ENCODE assay signal across 8 mouse cellular contexts in the genomic region with DNA sequence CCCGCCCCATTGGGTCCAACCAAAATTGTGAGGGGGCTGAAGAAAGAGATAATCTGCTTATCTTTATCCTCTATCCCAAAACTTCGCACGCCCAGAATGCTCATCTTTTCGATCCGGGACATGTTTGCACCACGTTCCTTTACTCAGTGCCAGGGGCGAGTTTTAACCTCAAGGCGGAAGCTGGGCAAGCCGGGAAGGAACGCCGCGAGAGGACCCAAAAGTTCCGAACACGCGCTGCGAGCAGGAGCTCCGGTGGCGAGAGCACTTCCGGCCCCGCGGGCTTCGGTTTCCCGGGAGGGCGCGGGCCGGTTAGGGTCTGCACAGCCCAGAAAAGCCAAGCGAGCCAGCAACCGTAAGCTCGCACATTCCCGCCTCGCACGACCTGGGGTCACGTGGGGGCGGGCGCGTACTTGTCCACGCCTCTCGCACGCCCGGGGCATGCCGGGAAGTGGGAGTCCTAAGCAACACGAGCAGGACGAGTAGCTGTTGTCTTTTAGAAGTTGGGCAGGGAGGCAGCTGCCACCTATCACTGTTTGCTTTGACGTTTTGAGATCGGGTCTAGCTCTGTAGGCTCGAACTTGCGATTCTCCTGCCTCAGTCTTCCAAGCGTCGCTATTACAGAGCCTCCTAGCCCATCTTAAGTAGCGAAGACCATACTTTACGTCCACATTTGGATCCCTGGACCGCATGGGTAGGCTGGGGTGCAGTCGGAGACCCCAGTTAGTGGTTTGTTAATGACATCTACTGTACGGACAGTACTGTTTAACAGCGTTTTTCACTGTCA. TPM values are rescaled to one million over a fixed set of nuclear protein-coding genes. Genes with fewer than 3 reads are reported as not detected.
DNase-seq lines count a peak whose midpoint lies in the region; ATAC-seq and TF ChIP-seq lines count a peak whose summit lies in the region.

A gene (minus strand): TSS at position 386 of the 784 bp plus-strand sequence.

- ATAC-seq in embryonic facial prominence, embryonic 13.5 days (ENCODE audit: insufficient number of reproducible peaks, insufficient read depth, low FRiP score, low TSS enrichment, low read depth): peak; percentile 91
- ATAC-seq in limb, embryonic 12.5 days (ENCODE audit: insufficient number of reproducible peaks, insufficient read depth, low FRiP score, low TSS enrichment, low read depth): peak; percentile 94
- ATAC-seq in midbrain, embryonic 15.5 days (replicated peaks): peak; percentile 98

- no peaks in the 10 kb centered on the region for H3K27me3 ChIP-seq in embryonic facial prominence, embryonic 13.5 days
- no peaks in the 10 kb centered on the region for H3K27me3 ChIP-seq in kidney, adult 2 months (replicated peaks; ENCODE audit: control insufficient read depth, insufficient read depth, low read length)
- no peaks in the 10 kb centered on the region for H3K27me3 ChIP-seq in limb, embryonic 12.5 days
- H3K27me3 ChIP-seq in midbrain, embryonic 15.5 days (replicated peaks): no peaks in the 10 kb centered on the region
- H3K27me3 ChIP-seq in spleen, adult 2 months (ENCODE audit: control insufficient read depth, insufficient read depth, low read length): no peaks in the 10 kb centered on the region

- H3K27ac ChIP-seq in embryonic facial prominence, embryonic 13.5 days: peak within 1 kb of the TSS; percentile 92
- peak within 1 kb of the TSS; percentile 15; the same call in 1 of the 2 replicates for H3K27ac ChIP-seq in kidney, adult 2 months (ENCODE audit: insufficient read depth, low read depth, low read length)
- peak within 1 kb of the TSS; percentile 90 for H3K27ac ChIP-seq in limb, embryonic 12.5 days
- peak within 1 kb of the TSS; percentile 67 for H3K27ac ChIP-seq in midbrain, embryonic 15.5 days
- peak within 1 kb of the TSS; percentile 85 for H3K27ac ChIP-seq in spleen, adult 2 months (ENCODE audit: insufficient read depth, low read length)

- peaks cover 6% of the 10 kb centered on the region for H3K4me1 ChIP-seq in embryonic facial prominence, embryonic 13.5 days
- H3K4me1 ChIP-seq in kidney, adult 2 months (ENCODE audit: control insufficient read depth, insufficient read depth, low read length): no peaks in the 10 kb centered on the region
- peaks cover 11% of the 10 kb centered on the region; the same call in 1 of the 2 replicates for H3K4me1 ChIP-seq in limb, embryonic 12.5 days (replicated peaks)
- H3K4me1 ChIP-seq in midbrain, embryonic 15.5 days: peaks cover 8% of the 10 kb centered on the region; the same call in 1 of the 2 replicates
- peaks cover 5% of the 10 kb centered on the region for H3K4me1 ChIP-seq in spleen, adult 2 months (ENCODE audit: control insufficient read depth, insufficient read depth, insufficient read length)

- peak; percentile 45 for TF ChIP-seq POLR2A in kidney, adult 2 months (IDR thresholded peaks at IDR 0.05; ENCODE audit: low read depth, low read length)
- peak; percentile 80 for TF ChIP-seq POLR2A in spleen, adult 2 months (IDR thresholded peaks at IDR 0.05; ENCODE audit: low read depth, low read length)

- DNase-seq in 3134 (ENCODE audit: extremely low read depth, insufficient read length, low spot score): peak; percentile 93
- peak; percentile 96 to 97 for DNase-seq in adrenal gland, postnatal 36 days
- peak; percentile 94 to 95 for DNase-seq in heart, adult 18-20 months
- peak; percentile 96 for DNase-seq in kidney, adult 2 months
- DNase-seq in spleen, adult 2 months (ENCODE audit: low read depth in 1 of 2, low spot score in 2 of 2): peak; percentile 74 to 95

- 4% methylated on average over 55 of the region's 55 CpGs for WGBS in embryonic facial prominence, embryonic 13.5 days
- 3% methylated on average over 55 of the region's 55 CpGs for WGBS in kidney, adult 2 months
- 3% methylated on average over 55 of the region's 55 CpGs for WGBS in limb, embryonic 12.5 days
- WGBS in midbrain, embryonic 15.5 days: 4% methylated on average over 55 of the region's 55 CpGs
- 2% methylated on average over 55 of the region's 55 CpGs for WGBS in spleen, adult 2 months

- H3K4me3 ChIP-seq in embryonic facial prominence, embryonic 13.5 days: peak within 1 kb of the TSS; percentile 74
- peak within 1 kb of the TSS; percentile 55 for H3K4me3 ChIP-seq in kidney, adult 2 months (ENCODE audit: insufficient read depth, low read depth, low read length)
- peak within 1 kb of the TSS; percentile 76 for H3K4me3 ChIP-seq in limb, embryonic 12.5 days (replicated peaks)
- peak within 1 kb of the TSS; percentile 82 for H3K4me3 ChIP-seq in midbrain, embryonic 15.5 days
- H3K4me3 ChIP-seq in spleen, adult 2 months (ENCODE audit: extremely low read depth, insufficient read depth, insufficient read length): peak within 1 kb of the TSS; percentile 92

- H3K9ac ChIP-seq in embryonic facial prominence, embryonic 13.5 days: peak within 1 kb of the TSS; percentile 87
- peak within 1 kb of the TSS; percentile 82 for H3K9ac ChIP-seq in limb, embryonic 12.5 days (replicated peaks)
- peak within 1 kb of the TSS; percentile 59 for H3K9ac ChIP-seq in midbrain, embryonic 15.5 days

- no peak for TF ChIP-seq CTCF in kidney, adult 2 months (conservative IDR thresholded peaks at IDR 0.05; ENCODE audit: insufficient read depth, insufficient read length, low read depth, low read length)
- TF ChIP-seq CTCF in spleen, adult 2 months (IDR thresholded peaks at IDR 0.05; ENCODE audit: extremely low read depth, insufficient read depth, insufficient read length, insufficient replicate concordance): no peak

- peaks cover 6% of the 10 kb centered on the region; the same call in 1 of the 2 replicates for H3K36me3 ChIP-seq in embryonic facial prominence, embryonic 13.5 days
- no peaks in the 10 kb centered on the region; the same call in 1 of the 2 replicates for H3K36me3 ChIP-seq in kidney, adult 2 months (ENCODE audit: control insufficient read depth, insufficient read depth, low read length)
- peaks cover under 1% of the 10 kb centered on the region; the same call in 1 of the 2 replicates for H3K36me3 ChIP-seq in limb, embryonic 12.5 days
- H3K36me3 ChIP-seq in midbrain, embryonic 15.5 days (replicated peaks): no peaks in the 10 kb centered on the region
- peaks cover 1% of the 10 kb centered on the region; the same call in 1 of the 2 replicates for H3K36me3 ChIP-seq in spleen, adult 2 months (ENCODE audit: control insufficient read depth, insufficient read depth, low read length)

- H3K4me2 ChIP-seq in embryonic facial prominence, embryonic 13.5 days: peak within 1 kb of the TSS; percentile 87
- H3K4me2 ChIP-seq in limb, embryonic 12.5 days: peak within 1 kb of the TSS; percentile 85
- H3K4me2 ChIP-seq in midbrain, embryonic 15.5 days: peak within 1 kb of the TSS; percentile 98

- H3K9me3 ChIP-seq in embryonic facial prominence, embryonic 13.5 days: no peaks in the 10 kb centered on the region
- H3K9me3 ChIP-seq in limb, embryonic 12.5 days: no peaks in the 10 kb centered on the region
- no peaks in the 10 kb centered on the region for H3K9me3 ChIP-seq in midbrain, embryonic 15.5 days

RNA-seq across cellular contexts. Expression of the gene that starts here (rescaled TPM):
- total RNA-seq in adrenal gland, postnatal 36 days (2021): 10 to 100 TPM; 12.1 to 17.1 TPM
- 33.2 and 33.6 TPM in 2 replicates for polyA plus RNA-seq in embryonic facial prominence, embryonic 13.5 days (2015; fragmentation: Nextera tagmentation; extraction: Ambion mirVana)
- total RNA-seq in heart, adult 18-20 months (2021): 1 to 10 TPM; 8.0 to 8.6 TPM
- polyA plus RNA-seq in kidney, adult 2 months (2012; rRNA removed): 3.0 and 4.0 TPM in 2 replicates
- 30.1 and 30.5 TPM in 2 replicates for polyA plus RNA-seq in limb, embryonic 12.5 days (2016; fragmentation: Nextera tagmentation; extraction: Ambion mirVana)
- 10.5 and 11.5 TPM in 2 replicates for polyA plus RNA-seq in midbrain, embryonic 15.5 days (2015; fragmentation: Nextera tagmentation; extraction: Ambion mirVana)
- 4.1 and 4.2 TPM in 2 replicates for polyA plus RNA-seq in spleen, adult 2 months (2012; rRNA removed)

Comparison
In these comparisons a context has a peak if more than half of its experiments do, and no peak if none do; other contexts are left out.
1. Peak in every context shown above with its lines: DNase-seq, ATAC-seq, H3K4me3 ChIP-seq and H3K27ac ChIP-seq.
2. H3K27ac ChIP-seq: peak in every context shown above with its lines; median percentile 92 in embryonic facial prominence, embryonic 13.5 days; 90 in limb, embryonic 12.5 days; 85 in spleen, adult 2 months; 67 in midbrain, embryonic 15.5 days; 15 in kidney, adult 2 months.